Mouse (Mus musculus): ENCODE data around the gene Tnik.

DNA sequence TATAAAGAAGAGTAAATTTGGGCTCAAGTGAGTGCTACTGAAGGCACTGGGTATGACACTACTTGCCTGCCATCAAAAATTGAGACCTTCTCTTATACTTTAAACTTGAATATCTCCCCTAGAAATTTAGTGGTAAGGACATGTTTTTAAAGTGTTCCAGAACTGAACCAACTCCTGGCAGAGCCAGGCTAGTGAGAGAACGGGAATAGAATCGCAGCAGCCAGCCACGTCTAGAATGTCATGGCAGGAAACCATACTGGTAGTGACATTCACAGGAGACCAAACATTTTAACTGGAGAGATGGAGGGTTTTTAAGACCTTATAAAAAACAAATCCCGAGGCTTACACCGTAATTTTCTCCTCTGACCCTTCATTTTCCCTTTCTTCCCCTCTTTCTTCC lies 172.5 kb downstream of the Tnik start:
- TF ChIP-seq CTCF (IDR thresholded peaks at IDR 0.05; ENCODE audit: low read depth) (no peak), EP300 (IDR thresholded peaks at IDR 0.05; ENCODE audit: low read depth) (no peak)

All from heart, postnatal 0 days (tissue).